Mouse (Mus musculus) G1E (cell line): Measurements from ENCODE around the gene Fam155a.

Source experiments
- CTCF ChIP-seq: IDR thresholded peaks from 2 replicates; pipeline ENCODE4 v1.5.1; 2012; ENCODE audit warnings: low read depth, low read length, inconsistent platforms, mixed read lengths
- GATA1 ChIP-seq: IDR thresholded peaks from 2 replicates; pipeline ENCODE4 v1.6.1; 2012; ENCODE audit warnings: borderline replicate concordance, low read length, inconsistent platforms, mixed read lengths
- GATA2 ChIP-seq: IDR thresholded peaks from 2 replicates; pipeline ENCODE4 v1.6.1; 2012; ENCODE audit warnings: low read depth, low read length, inconsistent platforms, borderline replicate concordance

DNA sequence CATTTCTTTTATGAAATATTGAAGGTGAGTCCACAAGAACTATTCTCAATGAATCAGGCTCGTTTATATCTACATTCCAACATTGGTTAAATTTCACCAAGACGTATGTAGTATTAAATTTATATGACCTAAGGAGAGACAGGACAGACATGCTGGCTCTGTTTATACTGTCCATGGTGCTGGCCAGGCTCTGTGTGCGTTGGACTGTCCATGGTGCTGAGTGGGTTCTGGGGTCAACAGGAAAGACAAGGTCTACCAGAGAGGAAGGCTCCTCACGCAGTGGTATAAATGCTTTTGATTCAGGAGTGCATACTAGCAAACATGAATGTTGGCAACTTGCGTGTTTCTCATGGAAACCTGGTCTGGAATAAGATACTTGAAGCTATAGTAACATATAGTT lies 135.7 kb downstream of the Fam155a start:
- TF ChIP-seq CTCF (no peak), GATA2 (no peak), GATA1 (no peak)
